Mouse (Mus musculus) liver, embryonic 14.5 days (tissue): ENCODE data around the gene Clpb. TPM values are rescaled to one million over a fixed set of nuclear protein-coding genes. Genes with fewer than 3 reads are reported as not detected.

ENCODE experiments used
- ATAC-seq: fragments of 200-750 bp; cut with Nextera tagmentation; 2 replicates; pipeline ENCODE4 v1.8.0; 2017; ENCODE audit warnings: moderate number of reproducible peaks, mild to moderate bottlenecking, moderate library complexity; ENCODE audit not compliant: insufficient read depth
- DNase-seq, 3 experiments: peaks; one replicate each; pipeline ENCODE4 v3.0.0-alpha.2; 2012 to 2013; ENCODE audit warnings: low read depth in 3 of 3, low spot score in 3 of 3
- H3K27ac ChIP-seq: fragments of 300-500 bp; sonication (generic); 2 replicates; pipeline ENCODE4 v1.5.1; 2014; ENCODE audit warnings: moderate library complexity, mild to moderate bottlenecking, control low read depth, inconsistent platforms
- H3K27me3 ChIP-seq: fragments of 300-500 bp; sonication (generic); 2 replicates; pipeline ENCODE4 v1.6.1; 2014; ENCODE audit warnings: mild to moderate bottlenecking, low read length, moderate library complexity; ENCODE audit not compliant: control insufficient read depth, insufficient read depth
- H3K36me3 ChIP-seq: fragments of 300-500 bp; sonication (generic); replicated peaks from 2 replicates; pipeline ENCODE4 v1.6.1; 2014; ENCODE audit warnings: low read depth; ENCODE audit not compliant: control insufficient read depth, insufficient read depth
- H3K4me1 ChIP-seq, 2 experiments: fragments of 200-500 bp in 1 of 2; fragments of 300-500 bp in 1 of 2; sonication (generic) in 1 of 2; replicated peaks; 2 replicates each; pipeline ENCODE4 v1.6.1; 2012 to 2014; ENCODE audit warnings: antibody characterized with exemption in 1 of 2, inconsistent platforms in 1 of 2, low read length in 1 of 2; ENCODE audit not compliant: control insufficient read depth in 2 of 2, insufficient read depth in 2 of 2
- H3K4me2 ChIP-seq: fragments of 300-500 bp; sonication (generic); 2 replicates; pipeline ENCODE4 v1.6.1; 2014; ENCODE audit warnings: low read depth, mild to moderate bottlenecking, control low read depth, moderate library complexity
- H3K4me3 ChIP-seq, 2 experiments: fragments of 200-500 bp in 1 of 2; fragments of 300-500 bp in 1 of 2; sonication (generic) in 1 of 2; 2 replicates each; pipeline ENCODE4 v1.5.1; 2012 to 2014; ENCODE audit warnings: low read depth in 2 of 2, low read length in 2 of 2, mild to moderate bottlenecking in 2 of 2, control low read depth in 1 of 2, inconsistent platforms in 1 of 2, moderate library complexity in 1 of 2; ENCODE audit not compliant: insufficient read depth in 1 of 2
- H3K9ac ChIP-seq: fragments of 300-500 bp; sonication (generic); replicated peaks from 2 replicates; pipeline ENCODE4 v1.6.1; 2014; ENCODE audit warnings: mild to moderate bottlenecking, control low read depth, moderate library complexity
- H3K9me3 ChIP-seq: fragments of 300-500 bp; sonication (generic); 2 replicates; pipeline ENCODE4 v1.6.1; 2016; ENCODE audit warnings: low read length, mixed read lengths; ENCODE audit not compliant: control insufficient read depth
- CTCF ChIP-seq: IDR thresholded peaks from 2 replicates; pipeline ENCODE4 v1.5.1; 2016; ENCODE audit warnings: antibody characterized with exemption, low read depth, control low read depth
- EP300 ChIP-seq: IDR thresholded peaks from 2 replicates; pipeline ENCODE4 v1.6.1; 2016; ENCODE audit warnings: antibody characterized with exemption, low read depth
- WGBS: fragments of 180-500 bp; shearing (Covaris S2); extraction: QIAGEN DNeasy Blood & Tissue Kit; methylation state at CpG from one replicate; pipeline ENCODE4 v1.1.7; 2014; ENCODE audit not compliant: insufficient replicate concordance; 5-methylcytosine and 5-hydroxymethylcytosine counted together
- polyA plus RNA-seq, 2 experiments: library from polyadenylated mRNA; depleted of rRNA in 1 of 2; stranded (reverse) in 1 of 2; unstranded in 1 of 2; fragments of >200 nt; fragmentation: Nextera tagmentation in 1 of 2; extraction: Ambion mirVana in 1 of 2; gene quantifications; 2 replicates each; pipeline versions ENCODE4 v1.2.1 to v1.2.3; 2012 to 2014

Gene Clpb
- polyA plus RNA-seq, 2 experiments = 8.3 to 18.7 TPM

- H3K4me1 ChIP-seq = no peaks in the 10 kb centered on the region
- H3K4me2 ChIP-seq = no peak overlapping the region
- ATAC-seq (no peak), DNase-seq (no peak)
- H3K27me3 ChIP-seq = no peaks in the 10 kb centered on the region
- H3K36me3 ChIP-seq = no peaks in the 10 kb centered on the region
- H3K9me3 ChIP-seq = no peaks in the 10 kb centered on the region
- 64% methylated on average over 4 of the region's 4 CpGs for WGBS
- no peak overlapping the region for H3K27ac ChIP-seq
- H3K4me3 ChIP-seq = no peak overlapping the region
- H3K9ac ChIP-seq = no peak overlapping the region
- no peak for TF ChIP-seq CTCF
- TF ChIP-seq EP300 = no peak
These were observed 80.1 kb downstream of the Clpb start for GRCm38 (mm10) chr7:101743487-101743886.

GRCm38 (mm10) chr7:101746559-101747334 lies 83.3 kb downstream of the Clpb start:
- Histone ChIP-seq H3K27me3 (no peaks in the 10 kb centered on the region), H3K4me2 (no peak overlapping the region), H3K36me3 (no peaks in the 10 kb centered on the region), H3K9ac (no peak overlapping the region), H3K27ac (no peak overlapping the region), H3K4me3 (no peak overlapping the region), H3K9me3 (no peaks in the 10 kb centered on the region), H3K4me1 (no peaks in the 10 kb centered on the region)
- 81% methylated on average over 12 of the region's 12 CpGs for WGBS
- TF ChIP-seq CTCF = no peak
- TF ChIP-seq EP300 = no peak
- ATAC-seq = no peak
- DNase-seq = no peak

- TF ChIP-seq EP300 (no peak), CTCF (no peak)
- Histone ChIP-seq H3K4me1 (no peaks in the 10 kb centered on the region), H3K27ac (no peak overlapping the region), H3K9ac (no peak overlapping the region), H3K36me3 (no peaks in the 10 kb centered on the region), H3K4me2 (no peak overlapping the region), H3K9me3 (no peaks in the 10 kb centered on the region), H3K4me3 (no peak overlapping the region), H3K27me3 (no peaks in the 10 kb centered on the region)
- ATAC-seq = no peak
- WGBS = 70% methylated on average over 2 of the region's 2 CpGs
- no peak for DNase-seq
These were observed 86.8 kb downstream of the Clpb start for GRCm38 (mm10) chr7:101750268-101750667.

DNA sequence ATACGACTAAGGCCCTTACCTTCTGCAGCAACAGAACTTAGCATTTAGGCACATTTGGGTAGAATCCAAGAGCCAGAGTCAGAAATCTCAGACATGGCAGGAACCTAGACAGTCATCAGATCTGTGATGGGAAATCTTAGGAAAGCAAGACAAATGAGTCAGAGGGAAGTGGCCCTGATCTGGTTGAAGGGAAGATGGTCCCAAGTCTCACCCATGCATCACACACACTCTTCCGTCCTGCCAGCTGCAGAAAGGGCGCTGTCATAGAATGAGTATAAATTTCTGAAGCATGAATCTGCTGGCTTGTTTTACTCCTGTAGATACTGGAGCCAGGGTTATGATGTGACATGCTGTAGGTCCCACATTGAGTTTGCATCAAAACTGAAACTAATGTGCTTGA lies 88.9 kb downstream of the Clpb start:
- Histone ChIP-seq H3K9me3 (no peaks in the 10 kb centered on the region), H3K36me3 (no peaks in the 10 kb centered on the region), H3K27me3 (no peaks in the 10 kb centered on the region), H3K4me2 (no peak overlapping the region), H3K9ac (no peak overlapping the region), H3K4me3 (no peak overlapping the region), H3K4me1 (no peaks in the 10 kb centered on the region), H3K27ac (no peak overlapping the region)
- no peak for DNase-seq
- ATAC-seq = no peak
- 69% methylated on average over 3 of the region's 3 CpGs for WGBS
- TF ChIP-seq CTCF (no peak), EP300 (no peak)

DNA sequence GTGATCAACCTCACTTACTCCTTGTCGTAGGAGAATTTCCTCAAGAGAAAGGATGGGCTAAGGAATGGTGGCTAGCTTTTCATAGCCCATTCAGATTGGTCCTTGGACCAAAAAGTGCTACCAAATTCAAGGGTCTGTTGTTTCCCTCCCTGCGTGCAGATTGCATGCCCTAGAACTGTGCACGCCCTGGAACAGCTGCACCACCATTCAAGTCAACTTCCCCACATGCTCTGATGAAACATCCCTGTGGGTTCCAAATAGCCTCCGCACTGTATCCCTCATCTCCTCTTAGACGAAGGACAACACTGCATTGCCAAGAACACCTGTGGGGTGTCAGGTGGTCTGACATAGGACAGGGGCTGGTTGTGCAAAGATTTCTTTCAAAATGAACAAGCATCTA lies 90.1 kb downstream of the Clpb start:
- 78% methylated on average over 5 of the region's 5 CpGs for WGBS
- H3K4me1 ChIP-seq = no peaks in the 10 kb centered on the region
- no peak for ATAC-seq

More for the DNA sequence above, 90.1 kb downstream of the Clpb start:
- no peaks in the 10 kb centered on the region for H3K36me3 ChIP-seq
- no peak overlapping the region for H3K4me2 ChIP-seq
- H3K9ac ChIP-seq = no peak overlapping the region
- TF ChIP-seq EP300 (no peak), CTCF (no peak)
- no peaks in the 10 kb centered on the region for H3K27me3 ChIP-seq
- H3K4me3 ChIP-seq = no peak overlapping the region
- H3K27ac ChIP-seq = no peak overlapping the region
- DNase-seq = no peak
- no peaks in the 10 kb centered on the region for H3K9me3 ChIP-seq
